Mouse (Mus musculus) fat pad, adult 2 months (tissue): ENCODE results near the gene Ralgps1.
"Not testable (repeated sequence)": the region's sequence is repeated elsewhere in the genome, so short reads cannot be mapped to it uniquely, and the experiment has no call there.

Source experiments
- DNase-seq: peaks from one replicate; pipeline ENCODE4 v3.0.0-alpha.2; 2011; ENCODE audit warnings: low read depth, low spot score; ENCODE audit errors: extremely low read depth

Ralgps1 gene

DNA sequence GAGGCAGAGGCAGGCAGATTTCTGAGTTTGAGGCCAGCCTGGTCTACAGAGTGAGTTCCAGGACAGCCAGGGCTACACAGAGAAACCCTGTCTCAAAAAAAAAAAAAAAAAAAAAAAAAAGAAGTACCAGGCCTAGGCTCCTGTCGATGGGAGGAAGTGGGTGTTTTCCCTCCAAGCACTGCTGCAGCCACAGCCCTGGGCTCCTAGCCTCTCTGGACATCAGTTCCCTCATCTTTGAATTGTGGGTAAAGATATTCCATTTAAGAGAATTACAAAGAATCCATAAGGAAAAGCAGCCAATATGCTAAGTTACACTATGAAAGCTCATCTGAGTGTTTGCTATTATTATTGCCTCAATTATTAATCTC, 281.3 kb downstream of the Ralgps1 start:
- DNase-seq = not testable (repeated sequence)

- no peak for DNase-seq
These were observed 281.8 kb downstream of the Ralgps1 start for GRCm38 (mm10) chr2:33089356-33090032.

DNA sequence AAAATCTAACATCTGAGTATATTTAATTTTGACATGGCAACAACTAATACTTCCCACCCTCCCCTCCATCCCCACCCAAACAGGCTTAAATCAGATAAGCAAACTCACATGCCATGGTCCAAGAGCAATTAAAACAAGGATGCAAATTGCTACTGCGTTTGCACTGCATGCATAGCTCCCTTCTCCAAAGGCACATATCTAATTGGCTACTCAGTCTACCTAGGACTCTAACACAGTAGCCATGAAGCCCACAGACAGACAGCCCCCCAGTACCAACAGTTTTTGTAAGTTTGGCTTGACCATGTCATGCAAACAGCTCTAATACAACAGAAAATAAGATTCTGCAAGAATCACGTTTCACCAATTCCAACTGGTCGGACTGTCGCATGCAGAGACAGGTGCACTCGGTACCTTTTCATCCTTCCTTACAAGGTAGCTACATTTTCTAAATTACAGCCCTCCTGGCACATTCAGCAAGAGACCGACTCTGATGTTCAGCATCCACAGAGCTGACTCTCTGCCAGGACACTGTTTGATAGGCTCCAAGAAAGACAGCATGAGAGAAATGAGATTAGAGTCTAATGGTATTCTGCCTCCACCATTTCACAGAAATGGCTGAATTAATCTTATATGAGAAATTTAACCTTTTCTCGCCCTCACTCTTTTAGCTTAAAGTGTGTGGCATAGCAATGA, 284.5 kb downstream of the Ralgps1 start:
- DNase-seq = no peak

- DNase-seq = no peak
These were observed 285.2 kb downstream of the Ralgps1 start for GRCm38 (mm10) chr2:33086016-33086596.

GRCm38 (mm10) chr2:33084221-33084620, 287.1 kb downstream of the Ralgps1 start:
- DNase-seq = no peak
